Mouse (Mus musculus) ovary, adult 18-20 months (tissue): ENCODE data around the gene Lgr6.

ENCODE experiments used
- DNase-seq: peaks from one replicate; pipeline ENCODE4 v3.0.0; 2022; ENCODE audit warnings: low spot score, mixed read lengths

Gene Lgr6

DNA sequence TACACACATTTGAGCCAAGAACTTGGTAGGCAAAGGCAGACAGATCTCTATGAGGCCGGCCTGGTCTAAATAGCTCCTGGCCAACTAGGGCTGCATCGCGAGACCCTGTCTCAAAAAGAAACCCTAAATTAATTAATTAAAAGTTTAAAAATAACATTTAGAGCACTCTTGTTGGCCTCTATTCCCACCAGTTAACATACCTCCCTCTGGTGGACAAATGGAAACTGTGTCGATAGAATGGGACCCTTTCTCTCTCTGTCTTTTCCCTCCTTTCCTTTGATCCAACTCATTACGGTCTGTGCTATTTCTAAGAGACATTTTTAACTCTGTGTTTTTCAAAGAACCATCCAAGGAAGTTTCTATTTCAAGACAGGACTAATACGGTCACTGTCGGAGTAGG lies 144.4 kb downstream of the Lgr6 start:
- no peak for DNase-seq

DNA sequence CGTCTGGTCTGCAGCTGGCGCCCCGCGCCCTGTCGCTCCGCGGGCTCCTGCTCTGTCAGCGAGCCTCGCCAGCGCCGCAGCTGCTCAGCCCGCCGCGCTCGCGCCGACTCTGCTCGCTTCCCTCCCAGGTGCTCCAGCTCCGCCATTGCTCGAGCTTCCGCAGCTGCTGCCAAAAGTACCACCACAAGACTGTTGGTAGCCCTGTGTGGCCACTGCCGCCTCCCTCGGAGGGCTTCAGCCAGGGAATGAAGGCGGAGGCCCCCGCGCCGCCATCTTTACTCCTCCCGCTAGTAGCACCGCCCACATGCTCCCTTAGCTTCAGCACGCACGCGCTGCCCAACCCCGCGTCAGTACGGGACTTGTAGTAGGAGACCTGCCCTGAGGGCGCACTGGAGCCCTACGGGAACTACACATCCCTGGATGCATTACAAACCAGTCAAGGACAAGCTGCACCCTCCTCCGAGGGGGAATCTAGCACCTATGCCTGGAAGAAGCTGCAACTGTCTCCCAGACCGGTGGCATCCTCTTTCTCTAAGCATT lies 149.4 kb downstream of the Lgr6 start, which contains the start of gene Ppp1r12b:
Gene Ppp1r12b, minus strand, starts transcription at position 306 of the 540 bp plus-strand sequence.
- peak; percentile 98 for DNase-seq

DNA sequence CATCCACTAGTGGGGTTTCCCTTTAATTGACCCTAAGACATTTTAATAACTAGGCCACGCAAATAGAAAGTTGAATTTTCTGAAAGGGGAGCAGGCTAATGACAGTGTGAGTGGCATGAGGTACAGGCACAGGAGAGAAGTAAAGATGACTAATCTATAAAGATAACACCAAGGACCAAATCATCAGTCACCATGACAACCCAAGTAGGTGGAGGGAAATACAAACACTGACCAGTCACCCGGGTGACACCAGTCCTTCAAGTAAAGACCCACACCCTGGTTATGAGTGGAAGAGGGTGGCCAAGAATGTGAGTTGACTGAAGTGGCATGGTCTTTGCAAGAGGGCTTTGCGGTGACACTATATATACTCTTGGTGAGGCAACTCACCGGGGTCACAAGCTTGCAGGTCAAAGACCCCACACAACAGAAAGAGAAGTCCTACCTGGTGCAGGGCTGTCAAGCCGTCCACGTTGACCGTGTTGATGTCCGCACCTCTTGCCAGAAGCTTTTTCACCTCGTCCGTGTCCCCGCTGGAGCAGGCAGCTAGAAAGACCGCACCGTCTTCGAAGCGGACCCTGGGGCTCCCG lies 149.9 kb downstream of the Lgr6 start:
- DNase-seq: no peak

DNA sequence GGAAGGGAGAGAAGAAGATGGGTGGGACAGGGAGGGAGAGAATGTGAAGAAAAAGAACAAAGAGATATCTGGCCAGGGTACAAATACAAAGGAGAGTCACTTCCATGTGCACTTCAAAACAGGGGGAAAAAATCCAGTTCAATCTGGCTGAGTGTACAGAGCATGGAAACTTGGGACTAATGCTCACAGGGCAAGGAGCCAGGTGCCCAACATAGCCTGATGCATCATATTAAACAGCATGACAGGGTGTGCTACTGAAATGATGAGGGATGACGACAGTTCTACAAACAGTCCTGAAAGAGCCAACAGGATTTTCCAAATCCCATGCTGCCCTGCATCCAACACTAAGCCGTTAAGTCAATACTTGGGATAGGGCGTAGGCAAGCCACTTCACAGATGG lies 155.1 kb downstream of the Lgr6 start:
- DNase-seq: no peak

DNA sequence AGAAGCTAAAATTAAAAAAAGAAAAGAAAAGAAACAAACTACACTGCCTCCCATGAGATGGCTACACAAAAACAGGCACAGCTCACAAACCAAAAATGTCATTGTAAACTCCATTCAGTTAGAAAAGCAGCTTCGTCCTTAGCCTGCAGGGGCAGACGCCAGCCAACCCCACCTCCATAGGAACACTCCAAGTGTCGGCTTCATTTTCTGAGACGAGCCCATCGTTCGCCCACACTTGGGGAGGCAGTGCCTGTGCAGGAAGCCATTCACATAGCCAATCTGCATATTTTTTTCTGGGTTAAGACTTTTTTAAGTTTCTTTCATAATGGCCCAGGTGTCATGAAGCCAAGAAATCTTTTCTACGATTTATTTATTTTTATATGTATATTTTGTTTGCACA lies 157.5 kb downstream of the Lgr6 start:
- DNase-seq: no peak

DNA sequence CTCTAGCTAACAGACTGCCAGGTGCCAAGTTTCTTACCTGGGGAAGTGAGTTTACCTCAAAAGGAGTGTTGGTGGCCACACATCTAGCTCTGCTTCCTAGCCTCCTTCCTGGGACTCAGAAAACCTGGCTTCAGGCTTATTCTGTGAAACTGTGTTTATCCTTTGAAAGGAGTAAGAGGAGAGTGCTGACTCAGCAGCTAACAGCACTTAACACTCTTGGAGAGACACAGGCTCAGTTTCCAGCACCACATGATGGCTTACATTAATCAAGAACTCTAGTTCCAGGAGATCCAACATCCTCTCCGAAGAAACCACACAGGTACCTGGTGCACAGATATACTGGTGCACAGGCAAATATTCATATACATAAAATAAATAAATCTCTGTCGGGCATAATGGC lies 162.2 kb downstream of the Lgr6 start:
- no peak for DNase-seq

DNA sequence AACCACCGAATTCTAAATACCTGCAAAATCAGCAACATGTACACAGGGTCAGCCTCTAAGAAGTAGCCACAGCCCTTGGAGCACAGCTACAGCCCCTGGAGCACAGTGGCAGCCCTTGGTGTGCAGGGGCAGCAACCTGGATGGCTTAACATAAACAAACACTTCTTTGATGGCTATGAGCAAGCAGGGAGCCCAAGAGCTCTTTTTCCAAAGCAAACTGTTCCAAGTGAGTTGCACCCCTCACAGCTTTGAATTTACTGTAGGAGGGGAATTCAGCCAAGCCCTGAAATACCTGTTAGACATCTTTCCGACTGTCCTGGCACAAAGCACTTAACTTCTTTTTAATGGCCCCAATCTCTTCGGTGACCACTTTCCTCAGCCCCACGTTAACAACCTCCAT lies 164.2 kb downstream of the Lgr6 start:
- DNase-seq: no peak

DNA sequence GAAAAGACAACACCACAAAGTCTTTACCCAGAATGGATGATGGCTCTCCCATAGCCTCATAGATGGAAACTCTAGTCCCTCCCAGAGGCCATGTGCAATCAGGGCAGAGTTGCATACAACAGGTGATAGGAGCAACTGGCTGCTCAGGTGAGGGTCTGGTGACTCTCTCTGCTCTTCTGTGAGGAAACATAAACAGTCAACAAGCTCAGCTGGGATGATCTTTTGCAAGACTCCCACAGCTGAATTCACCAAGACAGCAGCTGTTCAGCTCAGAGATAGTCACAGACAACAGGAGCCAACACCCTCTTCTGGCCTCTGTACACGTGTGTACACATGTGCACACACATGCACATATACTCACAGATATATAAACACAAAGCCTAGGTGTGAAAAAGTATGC lies 166.8 kb downstream of the Lgr6 start:
- DNase-seq: no peak

DNA sequence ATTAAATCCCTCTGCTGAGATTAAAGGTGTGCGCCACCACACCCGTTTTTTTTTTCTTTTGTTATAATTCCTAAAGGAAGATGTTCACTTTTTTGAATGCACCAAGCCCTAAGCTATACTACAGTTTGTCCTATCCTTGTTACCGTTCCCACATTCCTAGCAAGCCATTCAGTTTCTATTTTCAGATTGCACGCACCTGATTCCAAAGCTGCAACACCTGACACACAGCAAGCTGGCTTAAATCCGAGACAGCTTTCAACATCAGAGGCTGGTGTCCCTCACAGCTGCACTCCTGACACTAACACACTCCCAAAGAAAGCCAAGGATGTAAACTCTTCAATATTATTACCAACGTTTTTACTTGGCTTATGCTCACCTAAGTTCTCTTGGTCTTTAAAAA lies 168.7 kb downstream of the Lgr6 start:
- no peak for DNase-seq
